Mouse (Mus musculus) WW6 (cell line): ENCODE results near the gene Fastkd1.
A peak's percentile ranks its signal among the peaks of the same experiment; 100 is the strongest.
"Not testable (repeated sequence)": the region's sequence is repeated elsewhere in the genome, so short reads cannot be mapped to it uniquely, and the experiment has no call there.

ENCODE experiments used
- DNase-seq: peaks from one replicate; pipeline ENCODE4 v3.0.0-alpha.2; 2013; ENCODE audit warnings: low read depth, low spot score

Gene Fastkd1

GRCm38 (mm10) chr2:69673723-69674122, 39.6 kb downstream of the Fastkd1 start:
- no peak for DNase-seq

GRCm38 (mm10) chr2:69669853-69670252, 43.5 kb downstream of the Fastkd1 start, which contains the start of gene Klhl41:
Gene Klhl41 (plus strand): TSS chr2:69670120.
- DNase-seq, result no peak

GRCm38 (mm10) chr2:69668414-69668813, 44.9 kb downstream of the Fastkd1 start:
- no peak for DNase-seq

- DNase-seq, result no peak
Measured at GRCm38 (mm10) chr2:69667656-69668055, 45.7 kb downstream of the Fastkd1 start.

- no peak for DNase-seq
Measured at GRCm38 (mm10) chr2:69663827-69664476, 49.4 kb downstream of the Fastkd1 start.

GRCm38 (mm10) chr2:69659326-69659725, 54.0 kb downstream of the Fastkd1 start:
- DNase-seq, result no peak

- DNase-seq, result no peak
Measured at GRCm38 (mm10) chr2:69649716-69650115, 63.6 kb downstream of the Fastkd1 start.

- peak; percentile 65 for DNase-seq
Measured at GRCm38 (mm10) chr2:69646726-69647490, 66.4 kb downstream of the Fastkd1 start, which contains the start of gene Bbs5. Gene Bbs5 (plus strand): TSS chr2:69647171.

- no peak for DNase-seq
Measured at GRCm38 (mm10) chr2:69644968-69645617, 68.2 kb downstream of the Fastkd1 start.

GRCm38 (mm10) chr2:69640100-69640499, 73.2 kb downstream of the Fastkd1 start:
- peak; percentile 71 for DNase-seq

- not testable (repeated sequence) for DNase-seq
Measured at GRCm38 (mm10) chr2:69637989-69638388, 75.3 kb downstream of the Fastkd1 start.
